Mouse (Mus musculus) embryonic facial prominence, embryonic 13.5 days (tissue): ENCODE data around the gene Camp. TPM values are rescaled to one million over a fixed set of nuclear protein-coding genes. Genes with fewer than 3 reads are reported as not detected.

ENCODE experiments used
- microRNA-seq: library from miRNA; unstranded; fragments of <30 nt; microRNA quantifications from one replicate; pipeline ENCODE4, GENCODE M21; 2016
- polyA plus RNA-seq: library from polyadenylated mRNA; unstranded; fragments of >200 nt; fragmentation: Nextera tagmentation; extraction: Ambion mirVana; gene quantifications from 2 replicates; pipeline ENCODE4 v1.2.1, GENCODE M21; 2015

Camp gene
- polyA plus RNA-seq, 1 experiment from 2014 or later, result 0.76 TPM

Small RNAs within 50 kb of the gene (microRNA-seq; reads per million reads assigned to microRNA genes)
- 0.55 reads per million for gene Mir7089

Other genes starting within 250 kb of the Camp start
- 0.14 and 0.29 TPM in 2 replicates for gene Fbxw24, start 223.6 kb downstream of the Camp start, polyA plus RNA-seq
- gene Fbxw25, start 185.0 kb downstream of the Camp start, polyA plus RNA-seq, result not detected in 2 replicates
- gene Fbxw18, start 146.9 kb downstream of the Camp start, polyA plus RNA-seq, result 0.13 TPM in 1 of 2 replicates, not detected in the other
- gene Fbxw26, start 103.5 kb downstream of the Camp start, polyA plus RNA-seq, result not detected in 2 replicates
- not detected in 2 replicates for gene Fbxw27, start 58.9 kb downstream of the Camp start, polyA plus RNA-seq
- not detected in 2 replicates for gene Spink8, start 37.3 kb downstream of the Camp start, polyA plus RNA-seq
- gene Nme6, start 16.9 kb downstream of the Camp start, polyA plus RNA-seq, result 64.9 and 70.9 TPM in 2 replicates
- 33.2 and 35.1 TPM in 2 replicates for gene Cdc25a, start 26.0 kb upstream of the Camp start, polyA plus RNA-seq
- gene Map4, start 81.8 kb upstream of the Camp start, polyA plus RNA-seq, result 58.0 and 61.0 TPM in 2 replicates